Mouse (Mus musculus) lung, embryonic 16.5 days (tissue): ENCODE data around the gene Tmem235. TPM values are rescaled to one million over a fixed set of nuclear protein-coding genes. Genes with fewer than 3 reads are reported as not detected.

Experiments
- polyA plus RNA-seq: library from polyadenylated mRNA; unstranded; fragments of >200 nt; fragmentation: Nextera tagmentation; extraction: Ambion mirVana; gene quantifications from 2 replicates; pipeline ENCODE4 v1.2.1, GENCODE M21; 2015

Gene Tmem235
- polyA plus RNA-seq, 1 experiment from 2014 or later, result not detected

Other genes with a start within 250 kb of the Tmem235 start
- 8.6 and 9.3 TPM in 2 replicates for gene Tnrc6c, start 206.5 kb upstream of the Tmem235 start, polyA plus RNA-seq
- 3.0 and 4.0 TPM in 2 replicates for gene Tmc8, start 78.7 kb upstream of the Tmem235 start, polyA plus RNA-seq
- 23.6 and 26.0 TPM in 2 replicates for gene Tmc6, start 78.6 kb upstream of the Tmem235 start, polyA plus RNA-seq
- 0.14 and 1.4 TPM in 2 replicates for gene 6030468B19Rik, start 63.1 kb upstream of the Tmem235 start, polyA plus RNA-seq
- 0.13 and 0.14 TPM in 2 replicates for gene Gm20708, start 51.1 kb upstream of the Tmem235 start, polyA plus RNA-seq
- 79.5 and 87.7 TPM in 2 replicates for gene Syngr2, start 51.1 kb upstream of the Tmem235 start, polyA plus RNA-seq
- gene Afmid, start 34.8 kb upstream of the Tmem235 start, polyA plus RNA-seq, result 4.9 and 5.4 TPM in 2 replicates
- gene Tk1, start 34.7 kb upstream of the Tmem235 start, polyA plus RNA-seq, result 130 and 131 TPM in 2 replicates
- 312 and 336 TPM in 2 replicates for gene Birc5, start 11.5 kb upstream of the Tmem235 start, polyA plus RNA-seq
- gene Tha1, start 12.7 kb downstream of the Tmem235 start, polyA plus RNA-seq, result 4.6 and 5.0 TPM in 2 replicates
- 12.5 and 13.2 TPM in 2 replicates for gene Socs3, start 109.3 kb downstream of the Tmem235 start, polyA plus RNA-seq
- gene Pgs1, start 125.5 kb downstream of the Tmem235 start, polyA plus RNA-seq, result 41.8 and 44.8 TPM in 2 replicates